Mouse (Mus musculus) right cerebral cortex, adult 18-20 months (tissue): ENCODE results near the gene Ttc6.

Experiments
- DNase-seq: peaks from one replicate; pipeline ENCODE4 v3.0.0; 2022; ENCODE audit warnings: mixed read lengths

Ttc6 gene

DNA sequence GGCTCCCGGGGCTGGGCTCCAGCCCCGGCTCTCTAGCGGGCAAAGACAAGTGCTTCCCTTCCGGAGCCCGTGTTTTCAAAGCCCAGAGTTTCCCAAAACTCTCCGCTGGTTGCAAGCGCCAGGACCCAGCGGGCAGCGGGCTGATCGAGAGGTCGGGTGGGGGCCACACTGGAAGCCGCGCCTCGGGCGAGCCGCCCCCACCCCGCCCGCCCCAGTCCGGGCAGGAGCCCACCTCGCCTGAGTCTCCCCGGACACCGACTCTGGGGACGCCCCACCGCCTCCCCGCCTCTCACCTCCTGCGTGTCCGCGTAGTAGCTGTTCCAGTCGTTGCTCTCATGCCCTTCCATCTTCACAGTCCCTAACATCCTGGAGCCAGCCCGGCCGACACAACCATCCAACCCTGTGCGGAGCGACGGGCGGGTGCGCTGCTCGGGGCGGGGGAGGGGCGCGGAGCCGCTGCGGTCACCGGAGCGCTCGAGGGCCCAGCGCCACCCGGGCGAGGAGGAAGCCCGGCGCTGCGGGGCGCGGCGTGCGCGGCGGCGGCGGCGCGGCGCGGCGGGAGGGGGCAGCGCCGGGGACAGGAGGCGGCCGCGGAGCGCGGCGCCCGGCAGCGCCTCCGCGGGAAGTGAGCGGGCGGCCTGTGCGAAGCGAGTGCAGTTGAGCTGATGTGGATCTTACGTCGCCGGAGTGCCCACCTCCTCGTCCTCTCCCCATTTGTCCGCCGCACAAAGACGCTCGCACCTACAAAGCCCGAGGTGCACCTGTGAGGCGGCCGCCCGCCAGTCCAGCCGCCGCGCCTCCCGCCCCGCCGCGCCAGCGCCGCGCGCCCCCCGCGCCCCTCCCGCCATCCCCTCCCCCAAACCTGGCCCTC, 18.3 kb upstream of the Ttc6 start:
- DNase-seq, result no peak

DNA sequence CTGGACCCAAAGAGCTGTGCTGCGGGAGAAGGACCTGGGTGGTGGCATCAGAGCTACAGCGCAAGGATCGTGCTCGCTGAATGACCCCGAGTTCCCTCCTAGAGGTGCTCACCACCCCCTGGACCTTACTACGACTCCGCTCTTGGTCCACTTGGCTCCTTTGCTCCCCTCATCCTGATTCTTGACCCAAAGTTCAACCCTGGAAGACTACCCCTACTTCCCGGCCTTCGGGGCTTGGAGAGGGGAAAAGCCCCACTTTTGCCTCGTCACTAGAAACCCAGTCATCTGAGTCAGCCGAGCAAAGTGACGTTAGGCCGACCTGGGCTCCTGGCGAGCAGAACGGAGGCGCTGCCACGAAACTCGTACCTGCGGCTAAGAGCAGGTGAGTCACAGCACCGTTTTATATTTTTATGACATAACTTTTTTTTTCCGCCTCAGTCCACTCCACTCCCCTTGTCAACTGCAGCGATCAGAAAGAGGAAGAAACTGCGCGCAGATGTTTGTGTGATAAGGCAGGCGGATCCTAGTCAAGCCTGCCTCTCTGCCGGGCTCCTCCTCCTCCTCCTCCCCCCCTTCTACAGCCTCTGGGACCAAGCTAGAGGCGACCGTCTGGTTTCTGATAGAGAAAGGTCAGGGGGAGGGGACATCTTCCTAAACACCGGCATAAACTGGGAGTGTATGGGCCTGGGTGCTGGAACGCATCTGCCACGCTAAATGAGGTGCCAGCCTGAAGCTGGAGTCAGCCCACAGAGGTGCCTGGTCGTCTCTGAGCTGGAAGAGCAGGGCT, 17.3 kb upstream of the Ttc6 start, which contains the start of gene Foxa1:
Gene Foxa1, minus strand, starts transcription at position 502 of the 787 bp plus-strand sequence.
- no peak for DNase-seq

DNA sequence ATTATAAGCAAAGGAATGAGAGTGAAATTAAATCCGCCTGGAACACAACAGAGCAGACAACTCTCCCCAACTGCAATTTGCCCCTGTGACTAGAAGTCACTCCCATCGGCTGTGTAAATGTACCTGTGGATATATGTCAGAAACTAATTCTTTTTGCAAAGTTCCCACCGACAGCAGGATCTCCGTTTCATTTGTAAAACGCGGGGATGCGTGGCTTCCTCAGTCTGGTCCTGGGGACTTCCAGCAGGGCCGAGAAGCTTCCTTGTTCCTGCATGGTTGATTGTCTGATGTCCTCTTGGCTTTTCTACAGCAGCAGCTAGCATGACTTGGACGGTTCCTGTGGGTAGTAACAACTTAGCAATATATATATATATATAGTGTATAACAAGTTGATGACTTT, 16.0 kb upstream of the Ttc6 start:
- DNase-seq, result no peak

GRCm38 (mm10) chr12:57548352-57548980, 15.4 kb upstream of the Ttc6 start:
- DNase-seq, result no peak

DNA sequence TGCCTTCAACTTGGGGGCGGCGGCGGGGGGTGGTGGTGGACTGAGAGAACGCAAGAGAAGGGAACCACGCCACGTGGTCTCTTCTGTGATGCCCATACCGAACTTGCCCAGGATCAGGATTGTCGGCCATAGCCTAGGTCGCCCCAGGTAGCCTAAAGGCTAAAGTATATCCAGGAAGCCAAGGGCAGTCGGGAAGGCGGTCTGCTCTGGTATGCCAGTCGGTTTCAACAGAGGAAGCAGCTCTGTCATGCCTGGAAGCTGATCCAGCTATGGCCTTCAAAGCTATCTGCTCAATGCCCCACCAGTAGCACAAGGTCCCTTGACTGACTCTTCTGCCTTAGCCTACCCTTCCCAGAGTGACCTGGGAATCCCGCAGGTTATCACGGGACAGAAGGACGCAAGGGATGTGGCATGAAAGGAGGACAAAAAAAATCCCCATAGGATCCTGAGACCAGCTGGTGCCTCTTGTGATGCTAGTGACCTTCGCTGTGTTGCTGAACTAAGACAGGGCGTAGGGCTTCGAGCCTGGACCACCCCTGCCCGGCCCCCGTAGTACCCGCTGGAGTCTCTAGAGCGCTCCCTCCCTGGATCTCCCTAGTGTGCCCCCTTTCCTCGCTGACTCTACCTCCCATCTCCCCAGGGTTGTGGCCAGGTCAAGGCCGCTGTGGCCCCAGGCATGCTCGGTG, 14.8 kb upstream of the Ttc6 start:
- DNase-seq, result no peak

DNA sequence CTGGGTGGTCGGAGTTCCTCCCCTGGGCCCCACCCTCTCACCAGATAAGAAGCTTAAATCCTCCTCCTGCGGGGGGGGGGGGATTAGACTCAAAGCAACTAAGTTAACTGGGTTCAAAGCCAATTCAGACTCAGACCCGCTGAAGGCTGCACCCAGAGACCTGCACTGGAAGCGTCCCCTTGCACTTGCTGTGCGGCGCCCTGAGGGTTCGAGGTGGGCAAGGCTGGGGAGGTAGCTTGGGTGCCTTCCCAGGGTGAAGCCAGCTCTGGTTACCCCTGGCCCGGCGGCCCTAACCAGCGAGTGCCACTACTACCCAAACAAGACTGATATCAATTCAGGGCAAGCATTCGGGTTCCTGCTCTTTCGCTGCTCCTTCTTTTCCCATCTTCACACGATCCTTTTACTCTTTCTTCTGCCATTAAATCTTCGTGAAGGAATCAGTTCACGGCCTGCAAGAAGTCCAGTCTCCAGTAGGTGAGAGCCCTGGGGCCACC, 14.2 kb upstream of the Ttc6 start:
- DNase-seq, result no peak

DNA sequence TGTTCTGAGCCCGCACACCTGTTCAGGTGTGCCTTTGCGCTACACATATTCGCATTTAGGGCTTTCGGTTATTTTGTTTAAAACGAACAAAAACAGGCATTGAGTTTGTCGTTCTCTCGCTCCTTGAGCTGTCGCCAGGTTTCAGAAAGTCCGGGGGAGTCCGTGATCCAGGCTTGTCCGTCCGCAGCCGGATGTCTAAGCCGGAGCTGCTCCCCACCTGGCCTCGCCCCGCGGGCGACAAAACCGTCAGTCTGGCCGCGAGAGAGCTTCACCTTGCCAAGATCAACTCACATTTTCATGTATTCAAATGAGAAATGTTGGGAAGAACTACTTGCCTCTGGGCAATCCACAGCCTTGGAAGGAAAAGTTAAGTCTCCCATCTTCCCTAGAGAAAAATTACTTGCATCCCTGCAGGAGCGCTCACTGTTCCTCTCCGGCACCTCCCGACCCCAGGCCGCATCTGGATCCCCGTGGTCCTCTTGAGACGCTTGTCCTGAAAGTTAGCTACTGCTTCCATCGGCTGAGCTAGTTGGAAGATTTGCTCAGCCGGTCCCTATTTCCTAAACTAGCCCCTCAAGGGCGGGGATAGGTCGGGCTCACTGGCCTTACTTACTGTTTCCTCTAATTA, 13.6 kb upstream of the Ttc6 start:
- no peak for DNase-seq

GRCm38 (mm10) chr12:57550881-57551280, 13.0 kb upstream of the Ttc6 start:
- DNase-seq, result no peak

DNA sequence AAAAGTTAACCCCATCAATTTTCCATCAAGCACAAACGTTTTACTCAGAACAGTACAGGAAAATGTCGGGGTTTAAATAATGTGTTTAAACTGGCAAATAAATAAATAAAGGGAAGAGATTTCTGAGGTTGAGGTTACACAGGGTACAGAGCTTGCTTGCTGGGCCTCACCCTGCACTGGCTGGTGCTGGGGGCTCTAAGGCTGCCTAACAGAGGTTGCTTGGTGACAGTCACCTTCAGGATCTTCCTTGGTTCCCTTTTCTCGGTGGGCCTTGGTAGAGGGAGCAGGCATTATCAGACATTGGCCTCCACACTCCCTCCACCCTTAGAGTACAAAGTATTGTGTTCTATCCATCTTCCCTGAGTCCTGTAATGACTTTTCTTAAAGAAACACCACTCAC, 11.6 kb upstream of the Ttc6 start:
- DNase-seq, result no peak

- DNase-seq, result no peak
These were observed 9.8 kb upstream of the Ttc6 start for GRCm38 (mm10) chr12:57554091-57554490.

DNA sequence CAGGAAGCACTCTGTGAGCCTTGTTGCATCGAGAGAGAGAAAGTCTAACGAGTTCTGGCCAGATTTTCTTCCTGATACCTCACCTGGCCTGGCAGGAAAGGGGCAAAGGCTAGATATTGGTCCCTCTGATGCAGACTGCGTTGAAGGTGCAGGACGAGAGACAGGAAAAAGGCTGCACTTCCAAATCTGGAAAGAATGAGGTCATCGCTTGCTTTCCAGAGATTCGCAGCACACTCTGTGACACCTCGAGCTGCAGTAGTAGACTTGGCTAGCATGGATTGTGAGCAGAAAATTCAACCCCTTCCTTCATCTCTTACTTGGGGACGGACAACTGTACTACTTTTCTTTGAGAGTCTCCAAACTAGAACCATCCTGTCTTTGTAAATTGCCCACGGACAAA, 7.9 kb downstream of the Ttc6 start:
- DNase-seq, result no peak

GRCm38 (mm10) chr12:57572415-57572814, 8.5 kb downstream of the Ttc6 start:
- no peak for DNase-seq

GRCm38 (mm10) chr12:57575931-57576628, 12.2 kb downstream of the Ttc6 start:
- no peak for DNase-seq

GRCm38 (mm10) chr12:57607624-57608023, 43.7 kb downstream of the Ttc6 start:
- no peak for DNase-seq

GRCm38 (mm10) chr12:57615137-57615536, 51.2 kb downstream of the Ttc6 start:
- no peak for DNase-seq

DNA sequence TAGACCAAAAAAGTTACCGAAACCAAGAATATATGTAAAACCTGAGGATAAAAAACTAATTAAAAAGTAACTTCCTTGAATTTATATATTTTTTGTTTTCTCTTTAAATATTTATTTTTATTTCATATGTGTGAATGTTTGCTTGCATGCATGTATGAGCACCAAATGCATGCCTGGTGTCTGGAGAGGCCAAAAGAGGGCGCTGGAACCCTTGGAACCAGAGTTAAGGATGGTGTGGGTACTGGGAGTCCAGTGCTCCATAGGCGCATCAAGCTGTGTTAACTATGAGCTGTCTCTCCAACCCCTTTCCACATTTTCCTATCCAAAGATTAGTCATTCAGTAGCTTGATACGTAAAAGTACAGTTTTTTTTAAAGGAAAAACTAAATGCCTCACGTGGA, 58.1 kb downstream of the Ttc6 start:
- DNase-seq, result no peak

- no peak for DNase-seq
These were observed 59.4 kb downstream of the Ttc6 start for GRCm38 (mm10) chr12:57623264-57623663.

- no peak for DNase-seq
These were observed 60.2 kb downstream of the Ttc6 start for GRCm38 (mm10) chr12:57624011-57624608.

GRCm38 (mm10) chr12:57650011-57650410, 86.1 kb downstream of the Ttc6 start:
- no peak for DNase-seq

GRCm38 (mm10) chr12:57650677-57651076, 86.8 kb downstream of the Ttc6 start:
- no peak for DNase-seq
